Mouse (Mus musculus) adrenal gland, adult 8-10 months (tissue): ENCODE measurements around the gene Gm20388. TPM values are rescaled to one million over a fixed set of nuclear protein-coding genes. Genes with fewer than 3 reads are reported as not detected.
"Not testable (repeated sequence)": the region's sequence is repeated elsewhere in the genome, so short reads cannot be mapped to it uniquely, and the experiment has no call there.

Experiments used
- DNase-seq: peaks from one replicate; pipeline ENCODE4 v3.0.0; 2022
- total RNA-seq, 4 experiments: library from RNA; stranded (reverse); gene quantifications; 2 replicates each; pipeline ENCODE4 v1.2.4; 2022

The Gm20388 gene
- total RNA-seq, 4 experiments from 2014 or later: 1.7 to 16.9 (median 5.8) TPM

GRCm38 (mm10) chr8:120318476-120318991 lies 407.9 kb downstream of the Gm20388 start:
- peak; percentile 62 for DNase-seq

- DNase-seq: peak; percentile 59
Measured at GRCm38 (mm10) chr8:120319449-120319848, 408.8 kb downstream of the Gm20388 start.

DNA sequence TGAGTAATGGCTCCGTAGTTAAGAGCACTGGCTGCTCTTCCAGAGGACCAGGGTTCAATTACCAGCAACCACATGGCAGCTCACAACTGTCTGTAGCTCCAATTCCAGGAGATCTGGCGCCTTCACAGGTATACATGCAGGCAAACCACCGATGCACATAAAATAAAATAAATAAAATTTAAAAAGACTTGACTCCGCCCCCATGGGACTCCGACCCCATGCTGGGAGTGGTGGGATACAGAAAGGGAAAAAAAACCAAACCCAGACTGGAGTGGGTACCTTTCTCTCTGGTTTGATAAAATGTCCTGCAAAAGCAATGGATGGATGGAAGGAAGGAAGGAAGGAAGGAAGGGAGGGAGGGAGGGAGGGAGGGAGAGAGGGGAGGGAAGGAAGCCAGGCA lies 409.5 kb downstream of the Gm20388 start:
- no peak for DNase-seq

DNA sequence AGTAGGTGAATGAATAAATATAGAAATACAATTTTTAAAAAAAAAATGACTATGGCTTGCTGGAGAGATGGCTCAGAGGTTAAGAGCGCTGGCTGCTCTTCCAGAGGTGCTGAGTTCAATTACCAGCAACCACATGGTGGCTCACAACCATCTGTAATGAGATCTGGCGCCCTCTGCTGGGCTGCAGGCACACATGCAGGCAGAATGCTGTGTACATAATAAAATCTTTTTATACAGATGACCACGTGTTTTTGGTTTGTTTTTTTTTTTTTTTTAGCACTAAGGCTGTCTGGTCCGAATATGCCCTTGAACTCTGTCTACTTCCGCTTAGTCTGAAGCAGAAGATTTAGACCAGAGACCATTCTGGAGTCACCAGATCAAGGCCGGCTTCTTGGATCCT lies 411.1 kb downstream of the Gm20388 start:
- no peak for DNase-seq

GRCm38 (mm10) chr8:120322956-120323448 lies 412.4 kb downstream of the Gm20388 start:
- no peak for DNase-seq

DNA sequence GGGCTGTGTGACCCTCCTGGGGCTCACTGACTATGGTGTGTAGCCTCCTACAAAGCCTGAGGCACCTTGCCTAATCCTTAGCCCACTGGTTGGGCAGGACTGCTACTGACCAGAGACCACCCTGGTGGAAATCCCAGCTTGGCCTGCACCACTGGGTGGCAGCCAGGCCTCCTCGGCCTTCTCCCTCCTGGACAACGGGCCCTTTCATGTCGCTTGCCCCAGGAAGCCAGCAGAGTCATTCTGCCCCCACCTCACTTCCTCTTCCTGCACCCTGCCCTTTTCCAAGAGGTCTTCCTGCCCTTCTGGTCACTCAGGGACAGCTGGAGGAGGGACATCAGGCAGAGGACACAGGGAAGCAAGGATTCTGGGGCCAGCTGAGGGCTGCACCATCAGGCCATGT lies 413.9 kb downstream of the Gm20388 start:
- DNase-seq: no peak

- no peak for DNase-seq
Measured at GRCm38 (mm10) chr8:120325172-120325767, 414.6 kb downstream of the Gm20388 start.

DNA sequence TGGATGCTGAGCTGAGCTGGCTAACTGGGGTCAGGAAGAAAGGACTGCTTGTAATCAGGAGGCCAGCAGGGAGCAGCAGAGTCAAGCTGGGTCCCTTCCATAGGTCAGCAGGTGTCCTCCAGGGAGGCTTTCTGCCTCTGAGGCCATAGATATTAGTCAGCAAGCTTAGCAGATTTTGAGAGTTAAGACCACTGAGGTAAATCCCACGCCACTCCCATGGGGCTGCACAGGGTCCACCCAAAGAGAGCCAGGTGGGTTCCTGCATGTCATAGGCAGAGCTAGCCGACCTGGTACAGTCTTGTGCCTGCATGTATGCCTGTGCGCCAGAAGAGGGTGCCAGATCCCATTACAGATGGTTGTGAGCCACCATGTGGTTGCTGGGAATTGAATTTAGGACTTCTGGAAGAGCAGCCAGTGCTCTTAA lies 416.5 kb downstream of the Gm20388 start:
- no peak for DNase-seq

DNA sequence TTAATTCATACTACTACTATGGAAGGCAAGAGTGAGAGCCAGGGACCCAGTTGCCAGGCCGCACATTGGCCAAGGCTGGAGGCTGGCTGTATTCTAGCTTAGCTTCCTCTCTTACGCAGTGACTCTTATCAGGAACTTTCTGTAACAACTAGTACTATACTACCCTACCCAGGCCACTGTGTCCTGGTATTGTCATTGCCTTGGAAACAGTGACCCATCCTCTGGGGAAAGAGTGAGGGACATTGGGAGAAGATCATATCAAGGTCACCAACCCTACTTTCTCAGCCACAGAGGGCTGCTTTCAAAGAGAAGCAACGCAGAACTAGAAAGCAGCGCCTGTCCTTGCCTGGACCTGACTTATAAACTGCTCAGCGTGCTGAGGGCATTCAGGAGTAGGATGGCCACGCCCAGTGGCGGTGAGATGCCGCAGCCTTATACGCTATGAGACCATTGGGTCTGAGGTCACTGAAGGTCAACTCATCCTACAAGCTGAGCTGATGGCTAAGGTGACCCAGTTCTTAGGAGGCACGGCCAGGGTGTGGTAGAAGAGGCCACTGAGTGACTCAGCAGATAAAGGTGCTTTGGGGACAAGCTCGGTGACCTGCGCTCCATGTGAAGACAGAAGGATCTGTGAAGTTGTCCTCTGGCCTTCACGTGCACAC lies 417.9 kb downstream of the Gm20388 start:
- no peak for DNase-seq

DNA sequence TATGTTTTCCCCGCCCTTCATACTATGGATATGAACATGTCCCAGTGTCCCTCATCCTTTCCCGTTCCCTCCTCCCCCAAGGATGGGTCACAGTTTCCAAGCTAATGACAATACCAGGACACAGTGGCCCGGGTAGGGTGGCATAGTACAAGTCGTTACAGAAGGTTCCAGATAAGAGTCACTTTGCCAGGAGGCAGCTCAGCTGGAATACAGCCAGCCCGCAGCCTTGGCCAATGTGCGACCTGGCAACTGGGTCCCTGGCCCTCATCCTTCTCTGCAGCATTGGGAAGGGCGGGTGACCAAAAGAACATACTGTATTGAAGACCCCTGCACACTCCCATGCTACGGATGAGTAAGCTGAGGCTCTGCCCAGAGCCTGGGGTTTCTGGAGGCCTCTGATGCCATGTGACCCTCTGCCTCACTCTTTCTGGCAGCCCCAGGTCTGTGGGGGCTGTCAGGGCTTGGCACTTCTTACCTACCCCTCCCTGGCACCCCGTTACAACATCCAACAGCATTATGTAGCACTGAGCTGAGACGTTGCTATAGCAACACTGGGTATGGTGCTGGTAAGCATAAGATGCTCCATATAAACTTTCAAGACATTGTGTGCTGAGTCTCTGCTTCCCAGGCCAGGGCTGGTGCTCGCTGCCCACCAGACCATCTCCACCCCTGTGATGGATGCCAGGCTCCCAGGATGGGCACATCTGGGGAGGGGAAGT lies 418.5 kb downstream of the Gm20388 start:
- DNase-seq: no peak

GRCm38 (mm10) chr8:120331027-120331426 lies 420.4 kb downstream of the Gm20388 start:
- no peak for DNase-seq

GRCm38 (mm10) chr8:120332379-120333229 lies 422.0 kb downstream of the Gm20388 start:
- no peak for DNase-seq

GRCm38 (mm10) chr8:120333681-120334080 lies 423.0 kb downstream of the Gm20388 start:
- no peak for DNase-seq

- not testable (repeated sequence) for DNase-seq
Measured at GRCm38 (mm10) chr8:120334261-120334660, 423.6 kb downstream of the Gm20388 start.

- no peak for DNase-seq
Measured at GRCm38 (mm10) chr8:120334878-120335261, 424.2 kb downstream of the Gm20388 start.

- DNase-seq: no peak
Measured at GRCm38 (mm10) chr8:120335262-120336086, 424.8 kb downstream of the Gm20388 start.

DNA sequence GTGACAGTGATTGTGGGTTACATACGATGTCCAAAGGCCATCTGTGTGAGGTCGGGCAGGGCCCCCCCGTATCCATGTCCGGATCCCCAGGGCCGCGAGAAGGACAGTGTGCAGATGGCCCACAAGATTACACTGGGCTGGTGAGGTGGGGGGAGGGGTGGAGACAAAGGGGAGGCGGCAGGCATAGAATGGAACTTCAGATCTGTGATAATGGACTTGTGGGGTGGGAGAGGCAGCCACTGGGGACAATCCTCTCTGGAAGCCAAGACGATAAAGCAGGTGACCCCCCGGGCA lies 425.4 kb downstream of the Gm20388 start:
- DNase-seq: no peak

DNA sequence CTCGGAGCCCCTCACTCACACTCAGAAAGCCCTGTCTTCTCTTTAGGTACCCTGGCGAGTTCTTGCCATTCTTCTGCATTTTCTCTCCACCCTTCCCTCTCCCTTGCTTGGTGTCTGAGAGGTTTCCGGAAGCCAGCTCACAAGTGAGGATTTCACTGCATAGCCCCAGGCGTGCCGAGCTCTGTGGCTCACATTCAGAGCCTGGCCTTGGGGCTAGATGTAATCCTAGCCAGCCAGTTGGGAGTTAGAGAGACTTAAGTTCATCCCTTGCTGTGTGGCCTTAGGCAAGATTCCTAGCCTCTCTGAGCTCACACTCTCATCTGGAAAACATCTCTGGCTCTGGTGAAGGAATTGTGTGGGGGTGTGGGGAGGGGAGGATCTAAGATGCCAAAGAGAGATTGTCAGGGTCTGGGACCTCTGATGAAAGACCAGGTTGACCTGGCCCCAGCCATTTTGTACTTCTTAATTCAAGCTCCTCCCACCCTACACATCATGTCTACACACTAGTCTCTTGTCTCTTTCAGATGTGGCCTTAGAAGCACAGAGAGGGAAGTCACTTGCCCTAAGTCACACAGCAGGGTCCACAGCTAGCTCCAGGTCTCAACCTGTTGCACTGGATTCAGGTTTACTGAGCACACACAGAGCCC lies 426.4 kb downstream of the Gm20388 start:
- DNase-seq: no peak

GRCm38 (mm10) chr8:120337627-120338026 lies 427.0 kb downstream of the Gm20388 start:
- DNase-seq: no peak

DNA sequence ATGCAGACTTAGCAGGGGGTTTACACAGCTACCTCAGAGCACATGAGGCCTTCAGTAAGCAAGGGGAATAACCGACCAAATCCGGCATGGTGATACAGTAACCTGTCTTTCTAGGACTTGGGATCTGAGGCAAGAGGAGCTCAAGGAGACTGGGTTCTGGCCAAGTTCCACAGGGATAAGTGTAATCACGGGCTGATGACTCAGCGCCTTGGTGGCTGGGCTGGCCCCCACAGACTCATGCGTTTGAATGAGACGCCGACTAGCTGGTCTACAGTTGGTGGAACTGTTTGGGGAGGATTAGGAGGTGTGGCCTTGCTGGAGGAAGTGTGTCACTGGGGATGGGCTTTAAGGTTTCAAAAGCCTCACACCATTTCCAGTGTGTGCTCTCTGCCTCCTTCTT lies 428.0 kb downstream of the Gm20388 start:
- no peak for DNase-seq

- peak; percentile 85 for DNase-seq
Measured at GRCm38 (mm10) chr8:120339743-120340142, 429.1 kb downstream of the Gm20388 start.
